Mouse (Mus musculus): Measurements from ENCODE around the gene Jpt1.

GRCm38 (mm10) chr11:115513271-115514237, 633 bp downstream of the Jpt1 start:
- TF ChIP-seq CTCF (IDR thresholded peaks at IDR 0.05; ENCODE audit: low read depth, low read length) (no peak), POLR2A (IDR thresholded peaks at IDR 0.05; ENCODE audit: extremely low read depth, insufficient read depth, low read length) (no peak)
